Mouse (Mus musculus) lung, embryonic 15.5 days (tissue): Measurements from ENCODE around the gene Nlrp5. TPM values are rescaled to one million over a fixed set of nuclear protein-coding genes. Genes with fewer than 3 reads are reported as not detected.
"Not testable (repeated sequence)": the region's sequence is repeated elsewhere in the genome, so short reads cannot be mapped to it uniquely, and the experiment has no call there.

ENCODE experiments used
- ATAC-seq: fragments of 200-750 bp; cut with Nextera tagmentation; 2 replicates; pipeline ENCODE4 v1.8.0; 2017; ENCODE audit warnings: moderate number of reproducible peaks, borderline replicate concordance; ENCODE audit not compliant: low FRiP score, low TSS enrichment; ENCODE audit errors: extremely low read depth
- H3K27ac ChIP-seq: fragments of 300-500 bp; sonication (generic); 2 replicates; pipeline ENCODE4 v1.5.1; 2015; ENCODE audit warnings: moderate library complexity, mild to moderate bottlenecking, inconsistent platforms
- H3K27me3 ChIP-seq: fragments of 300-500 bp; sonication (generic); 2 replicates; pipeline ENCODE4 v1.6.1; 2015; ENCODE audit warnings: inconsistent platforms
- H3K36me3 ChIP-seq: fragments of 300-500 bp; sonication (generic); 2 replicates; pipeline ENCODE4 v1.6.1; 2015; ENCODE audit warnings: inconsistent platforms
- H3K4me1 ChIP-seq: fragments of 300-500 bp; sonication (generic); 2 replicates; pipeline ENCODE4 v1.6.1; 2015; ENCODE audit warnings: inconsistent platforms
- H3K4me2 ChIP-seq: fragments of 300-500 bp; sonication (generic); 2 replicates; pipeline ENCODE4 v1.6.1; 2015; ENCODE audit warnings: inconsistent platforms, mild to moderate bottlenecking, moderate library complexity
- H3K4me3 ChIP-seq: fragments of 300-500 bp; sonication (generic); 2 replicates; pipeline ENCODE4 v1.5.1; 2015; ENCODE audit warnings: mild to moderate bottlenecking, inconsistent platforms
- H3K9ac ChIP-seq: fragments of 300-500 bp; sonication (generic); 2 replicates; pipeline ENCODE4 v1.6.1; 2015; ENCODE audit warnings: inconsistent platforms
- H3K9me3 ChIP-seq: fragments of 300-500 bp; sonication (generic); 2 replicates; pipeline ENCODE4 v1.6.1; 2016; ENCODE audit warnings: inconsistent platforms
- WGBS: fragments of 180-500 bp; shearing (Covaris S2); methylation state at CpG from one replicate; pipeline ENCODE4 v1.1.7; 2015; 5-methylcytosine and 5-hydroxymethylcytosine counted together
- microRNA-seq: library from miRNA; unstranded; fragments of <30 nt; microRNA quantifications from one replicate; pipeline ENCODE4, GENCODE M21; 2016
- polyA plus RNA-seq: library from polyadenylated mRNA; unstranded; fragments of >200 nt; fragmentation: Nextera tagmentation; extraction: Ambion mirVana; gene quantifications from 2 replicates; pipeline ENCODE4 v1.2.1, GENCODE M21; 2015

Nlrp5 gene
- polyA plus RNA-seq, result 0.04 TPM in 1 of 2 replicates, not detected in the other

GRCm38 (mm10) chr7:23385589-23385988, at the start of gene Nlrp5:
TSS of gene Nlrp5 (plus strand) at chr7:23385889.
- no peaks in the 10 kb centered on the region for H3K9me3 ChIP-seq
- ATAC-seq, result no peak

GRCm38 (mm10) chr7:23358311-23358710, 27.4 kb upstream of the Nlrp5 start:
- H3K36me3 ChIP-seq, H3K9me3 ChIP-seq, H3K4me2 ChIP-seq, H3K9ac ChIP-seq, H3K27me3 ChIP-seq, H3K4me3 ChIP-seq, H3K4me1 ChIP-seq, ATAC-seq, H3K27ac ChIP-seq: not testable (repeated sequence)
- 91% methylated on average over 13 of the region's 13 CpGs for WGBS

More at GRCm38 (mm10) chr7:23385589-23385988, at the start of gene Nlrp5:
- H3K36me3 ChIP-seq, result no peaks in the 10 kb centered on the region
- H3K27me3 ChIP-seq, result no peaks in the 10 kb centered on the region
- no peaks in the 10 kb centered on the region for H3K4me1 ChIP-seq
- no peak within 1 kb of the TSS for H3K27ac ChIP-seq
- no peak within 1 kb of the TSS for H3K4me3 ChIP-seq
- no peak within 1 kb of the TSS for H3K4me2 ChIP-seq
- 67% methylated on average over 10 of the region's 10 CpGs for WGBS
- H3K9ac ChIP-seq, result no peak within 1 kb of the TSS

GRCm38 (mm10) chr7:23470201-23470600, 84.5 kb downstream of the Nlrp5 start:
- not testable (repeated sequence) for ATAC-seq, H3K9me3 ChIP-seq, H3K9ac ChIP-seq, H3K4me2 ChIP-seq, H3K36me3 ChIP-seq, H3K4me3 ChIP-seq, H3K27me3 ChIP-seq, H3K4me1 ChIP-seq, H3K27ac ChIP-seq
- 65% methylated on average over 3 of the region's 3 CpGs for WGBS

GRCm38 (mm10) chr7:23470832-23471231, 85.1 kb downstream of the Nlrp5 start:
- H3K27me3 ChIP-seq, H3K9me3 ChIP-seq, H3K4me2 ChIP-seq, H3K4me3 ChIP-seq, H3K27ac ChIP-seq, H3K4me1 ChIP-seq, H3K9ac ChIP-seq, H3K36me3 ChIP-seq, ATAC-seq: not testable (repeated sequence)
- WGBS, result 59% methylated on average over 3 of the region's 3 CpGs

DNA sequence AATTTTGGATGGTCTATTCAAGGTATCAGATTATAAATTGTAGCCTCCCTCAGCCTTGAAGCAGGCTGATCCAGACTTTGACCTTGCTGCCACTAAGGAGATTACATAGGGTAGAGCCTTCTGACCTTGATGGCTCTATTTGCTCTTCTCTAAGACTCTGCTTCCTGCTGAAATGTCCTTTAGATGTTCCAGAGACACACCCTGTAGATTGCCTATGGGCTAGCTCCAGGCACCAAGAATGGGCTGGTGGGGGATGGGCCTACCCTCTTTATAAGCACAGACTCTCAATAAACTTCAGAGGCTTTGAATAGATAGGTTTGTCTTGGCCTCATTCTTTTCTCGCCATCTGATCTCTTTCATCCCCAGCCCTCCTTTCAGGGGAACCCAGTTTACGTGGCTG, 87.2 kb downstream of the Nlrp5 start:
- not testable (repeated sequence) for H3K9ac ChIP-seq, ATAC-seq, H3K4me3 ChIP-seq, H3K4me2 ChIP-seq, H3K36me3 ChIP-seq, H3K4me1 ChIP-seq, H3K27ac ChIP-seq, H3K27me3 ChIP-seq, H3K9me3 ChIP-seq
- 58% methylated on average over 2 of the region's 2 CpGs for WGBS

Small RNA genes within 50 kb of the gene (microRNA-seq; reads per million reads assigned to microRNA genes)
- not detected for gene Gm25196

Other genes with a start within 250 kb of the Nlrp5 start
- gene Gm10662, start 241.4 kb upstream of the Nlrp5 start, polyA plus RNA-seq, result not detected in 2 replicates
- gene Vmn1r165, start 168.6 kb upstream of the Nlrp5 start, polyA plus RNA-seq, result not detected in 2 replicates
- gene Vmn1r166, start 134.2 kb upstream of the Nlrp5 start, polyA plus RNA-seq, result not detected in 2 replicates
- not detected in 2 replicates for gene Gm6902, start 107.0 kb upstream of the Nlrp5 start, polyA plus RNA-seq
- gene Nlrp4e, start 84.7 kb upstream of the Nlrp5 start, polyA plus RNA-seq, result not detected in 2 replicates
- not detected in 2 replicates for gene Vmn1r167, start 121.3 kb downstream of the Nlrp5 start, polyA plus RNA-seq
- gene Vmn1r168, start 153.8 kb downstream of the Nlrp5 start, polyA plus RNA-seq, result not detected in 2 replicates
- gene Vmn1r169, start 189.6 kb downstream of the Nlrp5 start, polyA plus RNA-seq, result not detected in 2 replicates
- gene Vmn1r170, start 220.3 kb downstream of the Nlrp5 start, polyA plus RNA-seq, result not detected in 2 replicates
- gene Vmn1r171, start 244.8 kb downstream of the Nlrp5 start, polyA plus RNA-seq, result not detected in 2 replicates